Mouse (Mus musculus) Patski (cell line): ENCODE measurements around the gene C3. TPM values are rescaled to one million over a fixed set of nuclear protein-coding genes. Genes with fewer than 3 reads are reported as not detected.

Experiments
- ATAC-seq: fragments of 100-300 bp; one replicate; pipeline ENCODE4 v1.8.0; 2021
- CTCF ChIA-PET: fragments of 350-600 bp; sonication (Branson Sonifier 250); formaldehyde crosslinking; loops from one replicate; lab custom pipeline; 2022; ENCODE audit warnings: inconsistent platforms; lab: Charles Lee
- POLR2A ChIA-PET: fragments of 350-600 bp; sonication (Branson Sonifier 250); formaldehyde crosslinking; loops from one replicate; lab custom pipeline; 2022; ENCODE audit warnings: antibody characterized with exemption, inconsistent platforms; lab: Charles Lee
- DNase-seq: peaks from one replicate; pipeline ENCODE4 v3.0.0-alpha.2; 2011; ENCODE audit warnings: low read depth, low spot score
- H3K27me3 ChIP-seq: fragments of 371-371 bp; one replicate; pipeline ENCODE4 v1.5.1; 2021
- CTCF ChIP-seq: fragments of 100-300 bp; IDR thresholded peaks from one replicate; pipeline ENCODE4 v1.5.1; 2021
- in situ Hi-C: fragments of 300-500 bp; cut with MboI; formaldehyde crosslinking; loops from 3 replicates; pipeline ENCODE4 v1.11.1; 2018; ENCODE audit warnings: low pct_unique_long_range_greater_than_20kb, mixed read lengths
- polyA plus RNA-seq: library from polyadenylated mRNA; unstranded; gene quantifications from one replicate; pipeline ENCODE4 v1.2.3, GENCODE M21; 2021

Gene C3
- polyA plus RNA-seq, 1 experiment from 2014 or later: 342 TPM

DNA sequence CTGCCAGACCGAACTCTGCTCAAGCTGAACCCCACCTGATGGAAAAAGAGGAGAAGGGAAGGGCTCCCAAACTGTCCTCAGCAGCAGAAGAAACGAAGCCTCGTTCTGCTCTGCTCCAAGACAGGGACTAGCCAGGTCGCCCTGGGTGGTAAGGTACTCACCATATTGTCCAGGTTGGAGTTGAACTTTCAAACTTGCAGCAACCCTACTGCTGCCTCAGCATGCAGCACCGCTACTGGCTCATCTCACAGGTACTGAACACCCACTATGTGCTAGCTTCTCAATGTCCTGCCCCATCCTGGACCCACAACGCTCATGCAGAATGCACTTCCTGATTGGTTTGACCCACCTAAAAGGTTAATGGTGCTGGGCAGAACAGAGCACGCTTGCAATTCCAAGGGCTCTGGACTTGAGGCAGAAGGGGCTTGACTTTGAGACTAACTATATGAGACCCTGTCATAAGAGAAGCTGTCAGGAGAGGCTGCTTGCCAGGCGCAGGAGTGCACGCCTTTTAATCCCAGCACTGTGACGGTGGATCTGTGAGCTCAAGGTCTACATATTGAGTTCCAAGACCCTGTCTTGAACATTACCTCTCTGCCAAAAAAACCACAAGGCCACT, 17.5 kb upstream of the C3 start:
- DNase-seq (no peak), ATAC-seq (no peak)
- H3K27me3 ChIP-seq: no peaks in the 10 kb centered on the region
- no peak for TF ChIP-seq CTCF
- in situ Hi-C loops: no loop called here
- ChIA-PET CTCF (interaction anchor here (2.4 kb wide), 1 partner anchor 26 kb away, joined by 10 read pairs; no protein-coding TSS in a partner anchor), POLR2A (no interaction called here)

DNA sequence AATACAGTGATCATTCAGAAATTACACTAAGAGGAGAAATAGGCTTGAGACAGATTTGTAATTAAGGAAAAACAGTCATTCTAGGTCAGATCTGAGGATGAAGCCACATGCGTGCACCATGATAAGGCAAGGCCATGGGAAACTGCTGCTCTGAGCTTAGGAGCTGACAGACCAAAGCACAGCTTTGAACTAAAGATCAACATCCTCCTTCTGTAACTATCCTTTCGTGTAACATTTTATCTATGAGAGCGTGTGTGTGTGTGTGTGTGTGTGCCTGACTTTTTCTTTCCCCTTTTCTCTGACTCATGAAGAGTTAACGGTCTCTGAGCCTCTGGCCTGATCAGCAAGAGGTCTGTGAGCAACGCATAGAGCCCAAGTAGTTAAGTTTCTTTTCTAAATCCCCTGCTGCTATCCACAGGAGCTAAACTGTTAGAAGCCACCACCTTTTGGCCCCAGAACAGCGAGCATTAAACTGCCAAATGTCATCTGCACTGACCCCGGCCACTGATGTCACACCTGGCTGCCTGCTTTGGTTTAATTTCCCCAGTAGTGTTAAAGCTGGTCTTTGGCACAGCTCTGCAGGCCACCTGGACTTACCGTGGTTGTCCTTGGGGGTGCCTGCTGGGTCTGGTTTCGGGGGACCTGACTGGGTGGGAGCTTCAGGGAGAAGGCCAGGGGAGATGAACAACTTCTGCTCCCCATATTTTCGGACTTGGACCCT, 15.9 kb upstream of the C3 start:
- no peak for TF ChIP-seq CTCF
- in situ Hi-C loops: no loop called here
- H3K27me3 ChIP-seq: no peaks in the 10 kb centered on the region
- ChIA-PET CTCF (interaction anchor here (1.4 kb wide), 1 partner anchor 92 kb away, joined by 4 read pairs; no protein-coding TSS in a partner anchor), POLR2A (interaction anchor here (1.3 kb wide), 1 partner anchor 14 kb away, joined by 5 read pairs; no protein-coding TSS in a partner anchor)
- ATAC-seq (no peak), DNase-seq (no peak)

DNA sequence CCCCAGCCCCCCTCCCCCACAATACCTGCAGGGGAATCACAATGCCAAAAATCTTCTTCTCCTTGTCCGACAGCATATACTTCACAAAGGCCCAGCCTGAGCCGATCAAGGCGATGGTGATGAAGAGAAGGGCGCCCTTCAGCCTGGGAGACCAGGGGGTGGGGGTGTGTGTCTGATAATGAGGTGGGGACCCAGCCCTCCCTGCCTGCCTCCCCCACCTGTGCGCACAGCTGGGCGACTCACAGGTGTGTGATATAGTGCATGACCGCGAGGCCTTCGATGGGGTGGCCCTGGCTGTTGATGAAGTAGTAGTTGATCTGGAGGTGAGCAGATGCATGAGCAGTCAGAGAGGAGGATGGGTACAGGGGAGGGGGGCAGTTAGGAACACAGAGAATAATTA, 9.2 kb upstream of the C3 start:
- in situ Hi-C loops: no loop called here
- TF ChIP-seq CTCF: no peak
- ATAC-seq (no peak), DNase-seq (no peak)
- POLR2A ChIA-PET: no interaction called here
- CTCF ChIA-PET: no interaction called here
- no peaks in the 10 kb centered on the region for H3K27me3 ChIP-seq

DNA sequence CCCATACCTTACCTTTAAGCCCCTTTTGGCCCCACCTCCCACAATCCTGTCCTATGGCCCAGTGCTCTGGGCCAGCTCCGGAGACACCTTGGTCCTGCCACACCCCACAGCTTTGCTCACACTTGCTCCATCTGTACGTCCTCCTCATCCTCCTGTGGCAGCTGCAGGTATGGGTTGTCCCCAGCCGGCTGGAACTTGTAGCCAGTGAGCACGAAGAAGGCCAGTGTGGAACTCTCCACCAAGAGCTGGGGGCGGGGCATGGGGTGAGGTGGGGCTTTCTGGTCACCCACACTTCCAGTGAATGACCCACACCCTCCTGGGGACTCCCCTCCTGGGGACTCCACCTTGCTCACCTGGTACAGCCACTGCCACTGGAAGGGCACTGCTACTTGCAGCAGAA, 7.9 kb upstream of the C3 start:
- no peak for TF ChIP-seq CTCF
- POLR2A ChIA-PET: no interaction called here
- ATAC-seq: no peak
- in situ Hi-C loops: no loop called here
- DNase-seq: no peak
- CTCF ChIA-PET: interaction anchor here (3.5 kb wide), 1 partner anchor 16 kb away, joined by 17 read pairs; no protein-coding TSS in a partner anchor
- H3K27me3 ChIP-seq: no peaks in the 10 kb centered on the region

DNA sequence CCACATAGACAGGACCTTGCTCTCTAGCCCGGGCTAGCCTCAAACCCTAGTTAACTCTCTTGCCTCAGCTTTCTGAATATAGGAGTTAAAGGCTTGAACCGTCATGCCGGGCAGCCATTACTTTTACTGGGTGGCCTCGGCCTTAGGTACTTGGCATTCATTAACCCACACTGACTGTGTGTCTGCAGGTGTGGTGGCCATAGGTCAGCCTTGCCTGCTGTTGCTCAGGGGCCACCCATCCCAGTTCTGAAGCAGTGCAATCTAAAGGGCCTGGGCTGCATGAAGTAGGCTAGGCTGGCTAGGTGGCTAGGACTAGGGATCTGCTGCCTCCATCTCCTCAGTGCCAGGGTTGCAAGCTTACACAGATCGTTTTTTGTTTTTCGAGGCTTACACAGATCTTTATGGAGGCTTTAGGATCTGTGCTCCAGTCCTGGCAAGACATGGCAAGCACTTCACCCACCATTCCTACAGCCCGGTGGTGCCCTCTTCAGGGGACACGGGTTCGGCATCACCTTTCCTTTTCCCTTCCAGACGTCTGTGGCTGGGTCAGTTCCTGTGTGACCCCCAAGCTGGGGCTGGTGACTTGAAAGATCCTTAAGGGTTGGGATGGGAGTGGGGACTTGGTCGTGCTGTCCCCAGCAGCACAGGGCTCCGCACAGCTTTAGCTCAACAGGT, 6.5 kb upstream of the C3 start:
- DNase-seq: no peak
- in situ Hi-C loops: no loop called here
- CTCF ChIA-PET: interaction anchor here (1.2 to 3.5 kb wide), 3 partner anchors 11 to 17 kb away, joined by 3 to 17 read pairs (median 3); no protein-coding TSS in a partner anchor
- no peak for ATAC-seq
- H3K27me3 ChIP-seq: no peaks in the 10 kb centered on the region
- no peak for TF ChIP-seq CTCF
- POLR2A ChIA-PET: interaction anchor here (0.6 kb wide), 2 partner anchors 12 to 40 kb away, joined by 3 to 5 read pairs; no protein-coding TSS in a partner anchor

DNA sequence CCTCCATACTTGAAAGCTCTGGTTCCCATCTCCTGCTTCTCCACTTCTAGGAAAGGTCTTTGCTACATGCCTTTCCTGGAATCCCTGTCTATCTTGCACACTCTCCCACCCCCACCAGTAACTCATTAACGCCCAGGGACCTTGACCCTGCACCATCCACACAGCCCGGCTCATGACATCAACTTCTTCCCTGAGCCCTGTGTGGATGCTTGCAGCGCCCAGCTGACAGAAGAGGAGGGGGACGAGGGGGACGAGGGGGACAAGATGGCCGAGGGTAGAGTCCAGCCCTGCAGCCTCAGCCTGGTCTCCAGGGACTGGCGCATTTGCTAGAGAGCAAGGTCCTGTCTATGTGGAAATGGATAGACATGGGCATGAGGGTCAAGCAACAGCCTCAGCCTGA, 5.1 kb upstream of the C3 start:
- no peak for TF ChIP-seq CTCF
- in situ Hi-C loops: no loop called here
- no peak for DNase-seq
- CTCF ChIA-PET: interaction anchor here (1.0 to 3.5 kb wide), 2 partner anchors 13 to 102 kb away, joined by 3 to 17 read pairs; no protein-coding TSS in a partner anchor
- no peak for ATAC-seq
- POLR2A ChIA-PET: interaction anchor here (1.0 kb wide), 1 partner anchor 14 kb away, joined by 3 read pairs; no protein-coding TSS in a partner anchor
- no peaks in the 10 kb centered on the region for H3K27me3 ChIP-seq

DNA sequence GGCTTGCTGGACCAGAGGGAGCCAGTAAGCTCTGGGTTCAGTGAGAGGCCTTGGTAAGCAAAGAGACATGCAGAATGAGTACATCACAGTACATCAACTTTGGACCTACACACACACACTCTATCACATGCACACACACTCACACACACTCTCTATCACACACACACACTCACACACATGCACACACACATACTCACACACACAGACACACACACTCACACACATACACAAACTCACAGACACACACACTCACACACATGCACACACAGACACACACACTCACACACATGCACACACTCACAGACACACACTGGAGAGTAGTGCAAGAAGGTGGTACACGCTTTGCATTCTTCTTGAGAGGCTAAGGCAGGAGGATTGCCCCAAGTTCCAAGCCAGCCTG, 4.3 kb upstream of the C3 start:
- in situ Hi-C loops: no loop called here
- H3K27me3 ChIP-seq: no peaks in the 10 kb centered on the region
- CTCF ChIA-PET: interaction anchor here (2.1 to 3.5 kb wide), 2 partner anchors 12 to 13 kb away, joined by 12 to 17 read pairs; no protein-coding TSS in a partner anchor
- no peak for DNase-seq
- ATAC-seq: no peak
- POLR2A ChIA-PET: no interaction called here
- TF ChIP-seq CTCF: no peak

DNA sequence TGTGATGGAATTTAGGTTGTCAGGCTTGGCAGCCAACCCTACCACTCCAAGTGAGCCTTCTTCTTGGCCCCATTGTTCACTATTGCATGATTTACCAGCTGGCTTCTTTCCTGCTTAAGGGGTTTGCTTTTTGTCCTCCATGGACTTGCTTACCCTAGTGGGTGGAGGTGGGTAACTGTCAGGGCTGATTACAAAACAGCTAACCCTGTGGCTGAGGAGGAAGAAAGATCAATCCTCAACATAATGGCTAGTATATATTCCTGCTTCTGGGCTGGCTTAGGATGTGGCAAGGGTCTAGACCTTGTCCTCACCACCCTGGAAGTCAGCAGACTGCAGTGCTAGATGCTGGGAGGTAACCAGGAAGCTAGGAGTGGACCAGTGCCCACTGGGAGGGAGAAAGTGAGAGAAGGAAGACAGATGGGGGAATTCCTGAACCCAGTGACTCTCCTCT, 3.4 kb upstream of the C3 start:
- CTCF ChIA-PET: interaction anchor here (0.9 to 2.1 kb wide), 4 partner anchors 9 to 103 kb away, joined by 3 to 12 read pairs (median 4); partner anchors contain the start of gene Gpr108
- DNase-seq: no peak
- no peaks in the 10 kb centered on the region for H3K27me3 ChIP-seq
- POLR2A ChIA-PET: interaction anchor here (0.6 kb wide), 1 partner anchor 42 kb away, joined by 4 read pairs; no protein-coding TSS in a partner anchor
- TF ChIP-seq CTCF: no peak
- no peak for ATAC-seq
- in situ Hi-C loops: no loop called here

DNA sequence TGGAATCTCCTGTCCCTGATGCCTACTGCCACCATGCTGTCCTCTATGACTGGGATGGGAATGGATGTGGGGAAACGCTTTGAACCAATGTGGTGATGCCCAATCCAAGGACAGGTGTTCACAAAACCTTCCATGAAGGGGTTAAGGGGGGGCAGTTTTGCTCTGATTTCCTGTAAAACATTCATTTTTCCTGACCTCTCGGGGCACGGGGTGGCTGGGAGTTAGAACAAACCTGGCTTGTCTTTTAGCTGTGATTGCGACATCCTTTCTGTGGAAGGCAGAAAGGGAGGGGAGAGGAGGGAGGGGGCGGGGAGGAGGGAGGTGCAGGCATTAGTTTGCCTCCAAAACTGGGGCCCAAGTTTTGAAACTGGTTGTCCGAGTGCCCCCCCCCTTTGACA, 2.8 kb upstream of the C3 start:
- POLR2A ChIA-PET: no interaction called here
- TF ChIP-seq CTCF: no peak
- no peak for ATAC-seq
- in situ Hi-C loops: no loop called here
- DNase-seq: no peak
- CTCF ChIA-PET: interaction anchor here (0.9 to 2.1 kb wide), 5 partner anchors 9 to 103 kb away, joined by 3 to 12 read pairs (median 5); partner anchors contain the start of gene Gpr108
- no peaks in the 10 kb centered on the region for H3K27me3 ChIP-seq
